Mouse (Mus musculus): ENCODE measurements around the gene Dlst.
"Not testable (repeated sequence)": the region's sequence is repeated elsewhere in the genome, so short reads cannot be mapped to it uniquely, and the experiment has no call there.

The Dlst gene

GRCm38 (mm10) chr12:85113917-85114316 is 3.3 kb downstream of the Dlst start:
- no peak for ATAC-seq (ENCODE audit: low TSS enrichment)

DNA sequence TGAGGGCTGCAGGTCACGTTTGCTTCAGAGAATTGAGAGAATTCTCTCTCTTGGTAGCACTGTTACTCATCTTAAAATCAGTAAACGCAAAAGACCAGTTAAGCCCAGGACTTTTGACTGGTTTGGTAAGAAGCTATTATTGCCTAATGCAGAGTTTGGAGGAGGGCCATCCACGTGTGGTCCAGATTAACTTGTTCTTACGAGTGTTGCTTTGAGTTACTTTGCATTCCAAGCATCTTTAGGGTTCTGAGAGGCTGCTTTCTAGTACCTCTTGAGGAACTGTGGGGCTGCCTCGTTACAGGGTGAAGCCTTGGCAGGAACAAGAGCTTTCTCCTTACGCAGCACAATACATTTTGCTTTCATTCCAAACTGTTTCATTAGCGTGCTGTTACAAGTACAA is 5.0 kb downstream of the Dlst start:
- ATAC-seq (ENCODE audit: low TSS enrichment), result no peak

- no peak for ATAC-seq (ENCODE audit: low TSS enrichment)
These were observed 11.3 kb downstream of the Dlst start for GRCm38 (mm10) chr12:85121806-85122459.

DNA sequence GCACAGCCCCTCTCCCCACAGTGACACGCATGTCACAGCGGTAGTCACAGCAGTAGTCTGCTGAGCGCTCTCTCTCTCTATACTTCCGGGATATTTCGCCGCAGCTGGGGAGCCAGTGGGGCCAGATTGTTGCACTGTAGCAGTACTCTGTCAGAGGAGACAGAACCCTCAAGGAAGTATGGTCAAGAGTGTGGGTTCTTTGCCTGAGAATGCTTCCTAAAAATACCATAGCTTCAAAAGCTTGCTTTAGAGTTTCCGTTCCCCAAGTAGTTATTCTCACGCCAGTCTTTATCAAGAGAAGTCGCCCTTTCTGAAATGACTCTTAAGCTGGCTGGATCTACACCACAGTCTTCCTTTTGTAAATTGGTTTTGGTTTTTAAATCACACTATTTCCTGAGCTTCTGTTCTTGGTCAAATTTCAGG is 12.5 kb downstream of the Dlst start:
- no peak for ATAC-seq (ENCODE audit: low TSS enrichment)

- no peak for ATAC-seq (ENCODE audit: low TSS enrichment)
These were observed 13.0 kb downstream of the Dlst start for GRCm38 (mm10) chr12:85123645-85124044.

DNA sequence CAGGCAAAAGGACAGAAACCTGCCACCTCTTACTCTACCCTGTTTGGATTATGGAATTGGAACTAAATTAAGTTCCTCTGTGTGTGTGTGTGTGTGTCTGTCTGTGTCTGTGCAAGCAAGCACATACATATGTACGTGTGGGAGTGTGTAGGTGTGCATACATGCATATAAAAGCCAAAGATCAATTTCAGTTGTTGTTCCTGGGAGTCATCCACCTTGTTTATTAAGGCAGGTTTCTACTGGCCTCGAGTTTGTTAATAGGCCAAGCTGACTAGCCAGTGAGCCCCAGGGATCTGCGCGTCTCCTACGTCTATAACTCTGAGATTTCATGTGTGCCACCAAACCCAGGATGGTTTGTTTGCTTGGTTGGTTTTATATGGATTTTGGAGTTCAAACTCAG is 14.1 kb downstream of the Dlst start:
- ATAC-seq (ENCODE audit: low TSS enrichment), result no peak

DNA sequence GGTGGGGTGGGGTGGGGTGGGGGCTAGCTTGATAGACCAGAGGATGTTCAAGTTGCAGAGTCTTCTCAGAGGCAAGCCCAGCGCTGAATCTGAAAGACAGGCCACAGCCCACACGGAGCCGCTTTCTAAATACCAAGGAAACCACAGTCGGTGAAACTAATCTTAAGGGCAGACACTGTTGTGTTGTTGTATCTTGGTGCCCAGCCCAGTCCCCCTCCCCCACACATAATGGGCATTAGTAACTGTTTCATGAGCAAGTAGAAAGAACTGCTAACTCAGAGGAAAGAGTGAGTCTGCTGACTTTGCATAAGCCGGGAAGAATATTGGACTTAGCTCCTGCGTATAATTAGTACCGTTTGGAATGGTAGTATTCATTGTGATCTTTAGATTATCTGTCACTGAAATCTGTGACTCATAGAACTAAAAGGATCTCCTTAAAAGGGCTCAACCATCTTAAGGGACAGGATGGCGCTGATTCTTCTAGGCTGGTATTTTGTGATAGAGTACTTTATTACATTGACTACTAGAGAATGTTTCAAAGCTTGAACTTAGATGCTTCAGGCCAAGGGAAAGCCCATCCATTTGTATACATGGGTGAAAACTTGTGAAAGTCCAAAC is 16.5 kb downstream of the Dlst start:
- no peak for ATAC-seq (ENCODE audit: low TSS enrichment)

DNA sequence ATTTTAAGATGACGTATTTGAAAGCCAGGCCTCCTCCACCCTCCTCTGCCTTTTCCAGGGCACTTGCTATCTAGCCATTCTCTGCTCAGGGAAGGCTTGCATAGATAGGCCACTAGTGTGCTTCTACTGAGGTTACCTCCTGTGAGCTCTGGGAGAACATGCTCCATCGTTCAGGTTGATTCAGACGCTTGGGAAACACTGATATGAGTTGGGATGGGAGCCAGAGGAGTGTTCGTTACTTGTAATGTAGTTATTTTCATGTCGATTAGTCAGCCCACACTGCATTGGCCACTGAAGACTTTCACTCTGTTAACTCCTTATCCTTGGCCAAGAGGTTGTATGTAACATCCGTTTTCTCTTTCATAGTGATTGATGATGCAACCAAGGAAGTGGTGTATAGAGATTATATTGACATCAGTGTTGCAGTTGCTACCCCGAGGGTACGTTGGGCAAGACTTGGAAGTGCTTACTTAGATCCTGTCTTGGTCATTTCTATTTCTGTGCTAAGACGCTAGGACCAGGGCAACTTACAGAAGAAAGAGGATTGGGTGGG is 18.9 kb downstream of the Dlst start:
- no peak for ATAC-seq (ENCODE audit: low TSS enrichment)

DNA sequence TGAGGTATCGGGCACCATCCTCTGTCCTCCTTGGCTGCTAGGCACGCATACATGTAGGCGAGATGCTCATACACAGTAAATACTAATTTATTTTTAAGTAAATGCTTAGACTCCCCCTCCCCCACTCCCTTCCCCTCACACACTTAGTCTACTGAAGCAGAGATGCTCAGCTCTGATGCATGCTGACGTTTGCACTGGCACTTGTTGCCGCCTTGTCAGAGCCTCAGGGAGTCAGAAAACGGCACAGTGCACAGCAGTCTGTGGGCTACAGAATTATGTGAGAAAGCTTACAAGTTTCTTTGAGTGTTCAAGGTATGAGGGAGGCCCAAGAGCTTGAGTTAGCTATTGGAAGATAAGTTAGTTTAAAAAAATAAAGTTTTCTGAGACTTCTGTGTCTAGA is 20.7 kb downstream of the Dlst start:
- no peak for ATAC-seq (ENCODE audit: low TSS enrichment)

DNA sequence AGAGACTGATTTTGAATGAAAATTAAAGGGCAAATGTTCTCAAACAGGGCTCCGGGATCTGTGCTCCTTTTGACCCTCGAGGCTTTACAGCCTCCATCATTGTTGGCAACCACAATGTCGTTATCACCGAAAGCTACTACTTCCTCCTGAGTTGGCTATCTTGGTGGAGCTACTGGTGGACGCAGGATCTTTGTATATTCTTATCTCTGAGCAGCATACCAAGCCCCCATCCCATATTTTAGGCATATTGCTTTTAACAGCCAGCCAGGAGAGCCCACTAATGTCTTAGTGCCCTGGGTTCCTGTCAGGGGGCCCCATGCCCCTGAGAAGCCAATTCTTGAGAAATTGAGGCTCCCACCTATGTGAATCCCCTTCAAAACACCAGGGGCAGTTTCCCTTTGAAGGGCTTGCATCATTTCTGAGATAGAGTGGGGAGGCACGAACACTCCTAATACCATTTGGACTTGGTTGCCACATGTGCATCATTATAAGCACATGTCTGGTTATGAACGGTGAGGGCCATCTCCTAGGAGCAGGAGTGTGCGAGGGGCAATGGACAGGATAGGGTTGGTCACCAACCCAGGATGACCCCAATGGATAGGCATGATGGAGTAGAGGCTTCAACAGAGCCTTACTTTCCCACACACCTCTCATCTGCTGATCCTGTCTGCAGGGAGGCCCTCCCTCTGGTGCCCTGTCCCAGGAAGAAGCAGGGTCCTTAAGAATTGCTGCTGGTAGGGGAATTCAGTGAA is 23.6 kb downstream of the Dlst start:
- ATAC-seq (ENCODE audit: low TSS enrichment), result no peak

DNA sequence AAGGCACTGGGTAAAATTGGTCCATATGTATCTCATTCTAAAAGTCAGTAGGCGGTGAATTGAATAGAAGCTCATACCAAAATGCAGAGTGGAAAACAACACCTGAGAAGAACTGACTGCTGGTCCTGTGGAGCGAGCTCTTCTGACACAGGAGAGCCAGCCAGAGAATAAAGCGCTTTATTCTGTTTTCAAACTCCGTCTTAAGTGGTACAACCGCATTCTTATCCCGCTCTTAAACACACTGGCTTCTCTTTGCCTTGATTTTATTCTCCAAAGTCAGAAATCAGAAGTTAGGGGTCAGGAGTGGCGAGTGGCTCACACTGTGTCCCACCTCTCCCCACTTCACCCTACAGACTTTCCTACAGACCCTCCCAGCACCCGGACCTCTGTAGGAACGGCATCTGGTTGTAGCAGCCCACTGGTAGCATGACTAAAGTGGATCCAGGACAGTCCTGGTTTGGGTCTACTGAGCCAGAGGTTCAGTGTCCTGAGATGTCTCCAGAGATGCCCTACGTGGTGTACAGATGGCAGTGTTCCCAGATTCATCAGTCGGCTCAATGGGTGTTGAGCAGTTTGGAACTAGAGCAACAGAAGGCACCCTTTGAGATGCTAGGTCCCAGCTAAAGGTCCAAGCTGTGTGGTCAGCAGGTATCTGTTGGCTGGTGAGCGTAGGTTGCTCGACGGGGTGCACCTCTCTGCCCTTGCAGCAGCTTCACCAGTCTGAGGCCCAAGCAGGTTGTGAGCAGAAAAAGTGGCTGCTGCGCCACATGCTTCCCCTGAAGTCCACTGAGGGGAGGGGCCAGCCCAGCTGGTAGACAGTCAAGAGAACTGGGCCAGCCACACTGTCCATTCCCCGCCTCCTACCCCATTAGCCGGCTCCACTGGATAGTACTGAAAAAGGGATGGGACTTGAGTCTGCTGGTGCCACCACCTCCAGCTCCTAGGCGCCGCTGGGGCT is 25.2 kb downstream of the Dlst start:
- ATAC-seq (ENCODE audit: low TSS enrichment), result peak; percentile 59

DNA sequence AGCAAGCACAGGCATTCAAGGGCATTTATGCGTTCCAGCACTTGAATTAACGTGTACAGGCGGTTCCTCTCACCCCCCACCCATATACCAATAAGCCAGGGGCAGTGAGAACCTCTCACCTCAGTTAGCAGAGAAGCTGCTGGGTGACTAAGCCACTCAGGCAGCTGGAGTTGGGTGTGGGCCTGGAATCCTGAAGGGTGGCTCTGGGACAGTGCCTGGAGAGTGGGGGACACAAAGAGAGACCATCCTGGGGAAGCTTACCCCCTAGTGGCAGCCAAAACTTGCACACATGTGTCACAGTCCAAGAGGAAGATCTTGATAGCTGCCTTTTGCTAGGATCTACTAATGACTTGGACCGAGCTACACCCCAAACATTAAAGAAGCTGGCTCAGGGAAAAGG is 26.0 kb downstream of the Dlst start:
- ATAC-seq (ENCODE audit: low TSS enrichment), result 0 out of 2 replicates have a peak, but pooled peaks have one; percentile 8

DNA sequence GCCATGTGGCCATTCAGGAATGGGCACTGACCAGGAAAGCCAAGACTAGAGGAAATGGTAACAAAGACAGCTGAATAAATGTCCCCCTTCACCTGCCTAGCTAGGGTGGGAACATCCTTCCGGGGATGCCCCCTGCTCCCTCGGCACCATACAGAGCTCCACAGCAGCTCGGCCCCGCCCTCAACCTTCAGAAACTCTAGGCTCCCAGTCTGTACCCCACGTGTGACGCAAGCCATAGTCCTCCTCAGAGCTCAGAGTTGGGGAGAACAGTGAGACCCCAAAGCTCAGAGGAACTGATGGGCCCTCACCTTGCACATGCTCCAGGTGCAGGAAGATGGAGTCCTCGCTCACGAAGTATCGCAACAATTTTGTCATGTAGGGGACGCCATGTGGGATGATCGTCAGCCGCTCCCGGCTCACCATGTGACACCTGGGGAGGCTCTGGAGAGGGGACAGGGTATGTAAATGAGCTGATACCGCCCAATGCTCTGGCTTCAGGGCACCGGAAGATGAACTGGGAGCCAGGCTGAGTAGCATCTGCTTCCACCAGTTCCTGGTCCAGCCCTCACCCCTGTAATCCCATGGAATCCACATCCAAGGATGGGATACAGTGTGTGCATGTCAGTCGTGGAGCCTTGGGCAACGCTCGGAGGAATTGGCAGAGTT is 29.5 kb downstream of the Dlst start:
- no peak for ATAC-seq (ENCODE audit: low TSS enrichment)

GRCm38 (mm10) chr12:85141096-85141495 is 30.5 kb downstream of the Dlst start:
- ATAC-seq (ENCODE audit: low TSS enrichment), result no peak

- ATAC-seq (ENCODE audit: low TSS enrichment), result peak; percentile 72
These were observed 32.2 kb downstream of the Dlst start for GRCm38 (mm10) chr12:85142803-85143202.

- ATAC-seq (ENCODE audit: low TSS enrichment), result not testable (repeated sequence)
These were observed 33.6 kb downstream of the Dlst start for GRCm38 (mm10) chr12:85144276-85144675.

- no peak for ATAC-seq (ENCODE audit: low TSS enrichment)
These were observed 34.2 kb downstream of the Dlst start for GRCm38 (mm10) chr12:85144821-85145220.

DNA sequence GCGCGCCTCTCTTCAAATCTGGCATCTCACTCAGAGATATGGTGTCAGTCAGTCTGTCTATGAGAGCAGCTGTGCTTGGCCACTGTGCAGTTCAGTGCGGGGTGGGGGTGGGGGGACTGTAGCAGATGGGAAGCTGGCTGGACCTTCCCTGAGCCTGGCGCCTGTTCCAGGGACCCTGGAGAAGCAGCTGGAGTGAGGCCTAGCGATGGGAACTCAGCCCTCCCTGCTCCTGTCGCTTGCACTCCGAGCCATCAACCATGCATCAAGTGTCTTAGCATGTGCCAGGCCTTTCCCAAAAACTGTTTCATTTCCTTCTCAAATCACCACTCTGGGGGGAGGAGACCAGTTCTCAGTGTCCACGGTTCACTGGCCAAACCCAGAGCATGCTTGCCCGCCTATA is 35.0 kb downstream of the Dlst start:
- ATAC-seq (ENCODE audit: low TSS enrichment), result no peak

GRCm38 (mm10) chr12:85146355-85146754 is 35.7 kb downstream of the Dlst start:
- ATAC-seq (ENCODE audit: low TSS enrichment), result no peak

DNA sequence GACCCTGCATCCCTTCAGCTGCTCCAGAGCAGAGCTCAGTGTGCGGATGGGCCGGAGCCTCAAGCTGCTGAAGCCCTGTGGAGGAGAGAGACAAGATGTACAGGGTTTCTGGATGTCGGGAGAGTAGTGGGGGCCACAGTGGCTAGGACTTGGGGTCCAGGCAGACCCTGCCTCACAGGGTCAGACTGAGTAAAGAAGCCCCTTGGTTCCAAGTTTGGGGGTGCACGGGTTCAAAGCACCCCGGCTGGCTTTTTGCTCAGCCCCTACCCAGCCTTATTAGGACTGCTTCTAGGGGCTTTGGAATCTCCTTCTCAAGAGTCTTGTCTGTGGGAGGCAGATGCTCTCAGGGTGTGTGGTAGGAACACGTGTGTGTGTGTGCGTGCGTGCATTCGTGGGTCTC is 36.2 kb downstream of the Dlst start:
- ATAC-seq (ENCODE audit: low TSS enrichment), result no peak

Measured in frontal cortex, adult (tissue).